Comparison of ENCODE assay signal across 25 mouse cellular contexts in genomic region chr3:21678265-21678664, GRCm38 (mm10).
"Had no signal": no experiment of that assay in that cellular context is flagged by ENCODE, and none has a peak within 500 bp of the region (broad histone marks: within the 10 kb centered on the region; RNA-seq: fewer than 3 reads in every experiment).

No protein-coding gene starts in this region.

- H3K4me2 ChIP-seq: heart, embryonic 12.5 days; hindbrain, embryonic 12.5 days; hindbrain, embryonic 14.5 days; kidney, embryonic 15.5 days; limb, embryonic 12.5 days; liver, embryonic 13.5 days had no signal

- H3K9me3 ChIP-seq: heart, embryonic 10.5 days; heart, embryonic 12.5 days; hindbrain, embryonic 10.5 days; hindbrain, embryonic 12.5 days; kidney, embryonic 15.5 days; limb, embryonic 10.5 days; limb, embryonic 12.5 days; liver, embryonic 13.5 days had no signal

- ATAC-seq: hindbrain, embryonic 16.5 days; inflammation-experienced regulatory T-cells, adult 6 months had no signal

- H3K4me3 ChIP-seq: gastrocnemius, adult 2 months; heart, embryonic 10.5 days; heart, embryonic 12.5 days; hindbrain, embryonic 10.5 days; hindbrain, embryonic 12.5 days; kidney, embryonic 15.5 days; left cerebral cortex, adult 2 months; limb, embryonic 10.5 days; limb, embryonic 12.5 days; liver, embryonic 13.5 days had no signal

- H3K27ac ChIP-seq: gastrocnemius, adult 2 months; heart, embryonic 10.5 days; hindbrain, embryonic 10.5 days; hindbrain, embryonic 12.5 days; hindbrain, embryonic 14.5 days; kidney, embryonic 15.5 days; kidney, postnatal 0 days; left cerebral cortex, adult 2 months; limb, embryonic 10.5 days; limb, embryonic 12.5 days; liver, embryonic 13.5 days had no signal

- H3K4me1 ChIP-seq: heart, embryonic 10.5 days; heart, embryonic 12.5 days; hindbrain, embryonic 12.5 days; kidney, embryonic 15.5 days; limb, embryonic 10.5 days; limb, embryonic 12.5 days; liver, embryonic 13.5 days had no signal

- H3K9ac ChIP-seq: heart, embryonic 12.5 days; hindbrain, embryonic 12.5 days; hindbrain, embryonic 14.5 days; kidney, embryonic 15.5 days; limb, embryonic 12.5 days; liver, embryonic 13.5 days had no signal

- DNase-seq: gastrocnemius, adult 2 months; gastrocnemius, postnatal 10 days; gastrocnemius, postnatal 25 days; heart, adult 18-20 months; heart, postnatal 10 days; heart, postnatal 4 days; kidney, adult 11 months; kidney, adult 2 months; kidney, adult 9 months; kidney, postnatal 14 days; kidney, postnatal 36 days; liver; liver, embryonic 13.5 days had no signal

- H3K27me3 ChIP-seq: heart, embryonic 12.5 days; hindbrain, embryonic 12.5 days; kidney, embryonic 15.5 days; limb, embryonic 12.5 days; liver, embryonic 13.5 days had no signal

- H3K36me3 ChIP-seq: heart, embryonic 10.5 days; heart, embryonic 12.5 days; hindbrain, embryonic 10.5 days; hindbrain, embryonic 12.5 days; kidney, embryonic 15.5 days; limb, embryonic 10.5 days; limb, embryonic 12.5 days; liver, embryonic 13.5 days had no signal
